Mouse (Mus musculus) ES-Bruce4 (cell line): Measurements from ENCODE around the gene Trappc4. TPM values are rescaled to one million over a fixed set of nuclear protein-coding genes. Genes with fewer than 3 reads are reported as not detected.
"Not testable (repeated sequence)": the region's sequence is repeated elsewhere in the genome, so short reads cannot be mapped to it uniquely, and the experiment has no call there.

Experiments used
- H3K27ac ChIP-seq: 2 replicates; pipeline ENCODE4 v1.5.1; 2012; ENCODE audit warnings: low read length, inconsistent platforms; ENCODE audit not compliant: insufficient read depth
- H3K27me3 ChIP-seq: 2 replicates; pipeline ENCODE4 v1.6.1; 2012; ENCODE audit warnings: mild to moderate bottlenecking, low read length, inconsistent platforms; ENCODE audit not compliant: control insufficient read depth, poor library complexity, insufficient read depth, severe bottlenecking
- H3K36me3 ChIP-seq: 2 replicates; pipeline ENCODE4 v1.6.1; 2012; ENCODE audit warnings: inconsistent platforms, mild to moderate bottlenecking, low read length, moderate library complexity; ENCODE audit not compliant: control insufficient read depth, poor library complexity, insufficient read depth, severe bottlenecking
- H3K4me1 ChIP-seq: one replicate; pipeline ENCODE4 v1.8.1; 2011; ENCODE audit warnings: low read length; ENCODE audit not compliant: control insufficient read depth, insufficient read depth
- H3K4me3 ChIP-seq: 2 replicates; pipeline ENCODE4 v1.5.1; 2011; ENCODE audit warnings: low read depth, mild to moderate bottlenecking, low read length
- H3K9ac ChIP-seq: 2 replicates; pipeline ENCODE4 v1.6.1; 2012; ENCODE audit warnings: low read depth, mild to moderate bottlenecking, inconsistent platforms; ENCODE audit not compliant: poor library complexity, severe bottlenecking
- H3K9me3 ChIP-seq: replicated peaks from 2 replicates; pipeline ENCODE4 v1.6.1; 2012; ENCODE audit warnings: mild to moderate bottlenecking, low read length, inconsistent platforms; ENCODE audit not compliant: control insufficient read depth, poor library complexity, insufficient read depth, severe bottlenecking
- CTCF ChIP-seq: IDR thresholded peaks from one replicate; pipeline ENCODE4 v1.8.1; 2011; ENCODE audit warnings: low read depth, low read length
- EP300 ChIP-seq: IDR thresholded peaks from 2 replicates; pipeline ENCODE4 v1.6.1; 2011; ENCODE audit warnings: low read depth, low read length; ENCODE audit not compliant: insufficient read depth
- POLR2A ChIP-seq: IDR thresholded peaks from one replicate; pipeline ENCODE4 v1.8.1; 2011; ENCODE audit warnings: low read length; ENCODE audit not compliant: insufficient read depth
- polyA plus RNA-seq: library from polyadenylated mRNA; stranded (reverse); fragments of >200 nt; gene quantifications from 2 replicates; pipeline ENCODE4 v1.2.4, GENCODE M21; 2011; ENCODE audit warnings: low read depth; ENCODE audit not compliant: missing spikeins, insufficient read depth, insufficient read length

Trappc4 gene
- polyA plus RNA-seq, 1 experiment = 83.0 TPM

- Histone ChIP-seq H3K9ac (no peak overlapping the region), H3K9me3 (peaks cover 8% of the 10 kb centered on the region), H3K36me3 (no peaks in the 10 kb centered on the region), H3K27ac (0 out of 2 replicates have a peak overlapping the region, but pooled peaks have one; percentile 21), H3K4me3 (no peak overlapping the region), H3K4me1 (peaks cover 2% of the 10 kb centered on the region), H3K27me3 (no peaks in the 10 kb centered on the region)
- no peak for TF ChIP-seq EP300
- TF ChIP-seq CTCF = no peak
- TF ChIP-seq POLR2A = no peak
Measured at GRCm38 (mm10) chr9:44376141-44376540, 31.3 kb downstream of the Trappc4 start.

- H3K4me3 ChIP-seq = no peak overlapping the region
- H3K36me3 ChIP-seq = no peaks in the 10 kb centered on the region
- TF ChIP-seq EP300 = no peak
- no peak for TF ChIP-seq POLR2A
- no peak for TF ChIP-seq CTCF
- H3K27me3 ChIP-seq = no peaks in the 10 kb centered on the region
- no peaks in the 10 kb centered on the region for H3K4me1 ChIP-seq
- no peak overlapping the region for H3K9ac ChIP-seq
- peaks cover 8% of the 10 kb centered on the region for H3K9me3 ChIP-seq
- peak overlapping the region; percentile 74 for H3K27ac ChIP-seq
Measured at GRCm38 (mm10) chr9:44373386-44373785, 34.0 kb downstream of the Trappc4 start.

DNA sequence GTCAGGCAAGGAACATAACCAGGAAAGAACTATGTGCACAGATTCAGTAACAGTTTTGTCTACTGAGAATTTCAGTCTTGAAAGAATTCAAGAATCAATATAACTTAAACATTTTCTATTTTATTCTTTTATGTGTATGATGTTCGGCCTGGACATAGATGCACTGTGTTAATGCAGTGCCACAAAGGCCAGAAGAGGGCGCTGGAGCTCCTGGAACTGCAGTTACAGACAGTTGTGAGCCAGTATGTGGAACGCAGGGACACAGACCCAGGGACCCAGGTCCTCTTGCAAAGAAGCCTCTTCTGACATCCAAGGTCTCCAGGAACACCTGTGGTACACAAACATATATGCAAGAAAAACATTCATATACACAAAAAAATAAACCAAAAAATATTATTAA is 42.9 kb downstream of the Trappc4 start:
- no peaks in the 10 kb centered on the region for H3K27me3 ChIP-seq
- no peaks in the 10 kb centered on the region for H3K9me3 ChIP-seq
- H3K9ac ChIP-seq = no peak overlapping the region
- TF ChIP-seq CTCF (peak; percentile 83), POLR2A (no peak)
- H3K36me3 ChIP-seq = peaks cover 3% of the 10 kb centered on the region; the same call in 1 of the 2 replicates
- H3K4me1 ChIP-seq = no peaks in the 10 kb centered on the region
- H3K4me3 ChIP-seq = no peak overlapping the region
- no peak overlapping the region for H3K27ac ChIP-seq

DNA sequence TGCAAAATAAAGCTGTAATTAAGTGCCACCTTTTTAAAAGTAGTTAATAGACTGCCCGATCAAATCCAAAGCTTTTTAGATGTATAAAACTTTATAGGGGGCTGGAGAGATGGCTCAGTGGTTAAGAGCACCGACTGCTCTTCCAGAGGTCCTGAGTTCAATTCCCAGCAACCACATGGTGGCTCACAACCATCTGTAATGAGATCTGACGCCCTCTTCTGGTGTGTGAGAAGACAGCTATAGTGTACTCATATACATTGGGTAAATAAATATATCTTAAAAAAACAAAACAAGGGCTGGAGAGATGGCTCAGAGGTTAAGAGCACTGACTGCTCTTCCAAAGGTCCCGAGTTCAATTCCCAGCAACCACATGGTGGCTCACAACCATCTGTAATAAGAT is 45.5 kb downstream of the Trappc4 start:
- H3K9me3 ChIP-seq, H3K27ac ChIP-seq, H3K4me1 ChIP-seq, H3K9ac ChIP-seq, H3K27me3 ChIP-seq, H3K4me3 ChIP-seq: not testable (repeated sequence)
- H3K36me3 ChIP-seq = peaks cover 14% of the 10 kb centered on the region

DNA sequence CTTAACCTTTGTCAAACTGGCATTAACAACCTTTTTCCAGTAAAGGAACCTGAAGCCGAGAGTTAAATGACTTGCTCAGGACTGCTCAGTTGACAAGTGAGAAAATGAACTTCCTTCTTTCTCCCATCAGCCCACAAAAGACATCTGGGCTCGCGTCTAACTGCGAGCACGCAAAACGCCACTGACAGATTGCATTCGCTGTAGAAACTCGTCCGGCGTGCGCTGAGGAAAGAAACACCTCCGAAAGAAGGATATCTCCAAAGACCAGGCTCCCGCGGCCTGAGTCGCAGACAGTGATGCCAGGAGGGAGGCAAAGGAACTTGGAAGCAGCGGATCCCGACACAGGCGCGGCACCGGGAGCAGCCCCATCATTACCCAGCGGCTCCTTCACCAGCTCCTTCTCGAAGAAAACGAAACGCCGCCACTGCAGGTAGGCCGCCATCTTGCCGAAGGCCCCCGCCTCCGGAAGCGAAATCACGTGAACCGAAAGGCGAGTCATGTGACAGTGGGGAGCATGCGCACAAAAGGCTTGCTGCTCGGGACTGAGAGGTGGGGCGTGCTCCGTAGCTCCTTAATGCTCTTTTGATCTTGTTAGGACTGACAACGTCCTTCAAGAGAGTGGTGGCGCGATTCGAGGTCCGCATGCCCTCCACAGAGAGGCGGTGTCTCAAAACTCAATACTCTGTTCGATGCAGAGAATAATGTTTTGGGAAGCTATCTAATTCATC is 46.0 kb downstream of the Trappc4 start, which contains the start of gene Vps11:
Gene Vps11 (minus strand): TSS at position 481 of the 728 bp plus-strand sequence.
- peak; percentile 75 for TF ChIP-seq POLR2A
- peak; percentile 81 for TF ChIP-seq EP300
- TF ChIP-seq CTCF = no peak
- Histone ChIP-seq H3K27ac (no peak within 1 kb of the TSS), H3K4me1 (no peaks in the 10 kb centered on the region), H3K36me3 (peaks cover 14% of the 10 kb centered on the region), H3K27me3 (no peaks in the 10 kb centered on the region), H3K9me3 (no peaks in the 10 kb centered on the region), H3K9ac (peak within 1 kb of the TSS; percentile 64), H3K4me3 (peak within 1 kb of the TSS; percentile 69)

DNA sequence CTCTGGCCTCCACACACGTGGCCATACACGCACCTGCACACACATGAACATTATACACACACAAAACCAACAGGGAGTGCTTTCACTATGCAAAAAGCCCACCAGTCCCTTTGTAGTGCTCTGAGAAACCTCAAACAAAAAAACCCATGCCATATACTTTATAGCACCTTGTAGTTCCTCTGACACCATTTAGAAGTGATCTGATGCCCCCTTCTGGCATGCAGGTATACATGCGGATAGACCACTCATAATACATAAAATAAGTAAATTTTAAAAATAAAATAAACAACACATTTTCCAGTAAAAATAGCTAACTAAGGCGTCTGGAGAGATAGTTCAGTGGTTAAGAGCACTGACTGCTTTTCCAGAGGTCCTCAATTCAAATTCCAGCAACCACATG is 50.2 kb downstream of the Trappc4 start:
- Histone ChIP-seq H3K27me3 (no peaks in the 10 kb centered on the region), H3K4me3 (no peak overlapping the region), H3K9me3 (no peaks in the 10 kb centered on the region), H3K9ac (no peak overlapping the region), H3K36me3 (peaks cover 36% of the 10 kb centered on the region), H3K27ac (no peak overlapping the region), H3K4me1 (no peaks in the 10 kb centered on the region)
- no peak for TF ChIP-seq CTCF
- no peak for TF ChIP-seq EP300
- TF ChIP-seq POLR2A = no peak

Other genes starting within 250 kb of the Trappc4 start
- 58.8 and 62.0 TPM in 2 replicates for gene Cbl, start 173.6 kb downstream of the Trappc4 start, polyA plus RNA-seq
- gene Ccdc153, start 166.9 kb downstream of the Trappc4 start, polyA plus RNA-seq = not detected in 2 replicates
- not detected in 2 replicates for gene Pdzd3, start 156.1 kb downstream of the Trappc4 start, polyA plus RNA-seq
- gene Nlrx1, start 139.0 kb downstream of the Trappc4 start, polyA plus RNA-seq = 1.6 and 2.3 TPM in 2 replicates
- 0.62 and 1.3 TPM in 2 replicates for gene Abcg4, start 119.0 kb downstream of the Trappc4 start, polyA plus RNA-seq
- 24.8 and 27.8 TPM in 2 replicates for gene Hinfp, start 101.9 kb downstream of the Trappc4 start, polyA plus RNA-seq
- gene C2cd2l, start 87.3 kb downstream of the Trappc4 start, polyA plus RNA-seq = 5.1 and 7.0 TPM in 2 replicates
- 13.7 and 17.4 TPM in 2 replicates for gene Dpagt1, start 81.6 kb downstream of the Trappc4 start, polyA plus RNA-seq
- gene H2afx, start 72.9 kb downstream of the Trappc4 start, polyA plus RNA-seq = 173 and 202 TPM in 2 replicates
- gene Hmbs, start 63.4 kb downstream of the Trappc4 start, polyA plus RNA-seq = 76.5 and 80.3 TPM in 2 replicates
- gene Vps11, start 45.9 kb downstream of the Trappc4 start, polyA plus RNA-seq = 26.7 and 30.5 TPM in 2 replicates
- 114 and 147 TPM in 2 replicates for gene Hyou1, start 28.1 kb downstream of the Trappc4 start, polyA plus RNA-seq
- 7.7 and 8.1 TPM in 2 replicates for gene Slc37a4, start 10.7 kb downstream of the Trappc4 start, polyA plus RNA-seq
- 4,348 and 4,428 TPM in 2 replicates for gene Rps25, start 461 bp downstream of the Trappc4 start, polyA plus RNA-seq
- gene Ccdc84, start 11.0 kb upstream of the Trappc4 start, polyA plus RNA-seq = 13.7 and 14.3 TPM in 2 replicates
- 1.3 and 1.8 TPM in 2 replicates for gene Foxr1, start 33.5 kb upstream of the Trappc4 start, polyA plus RNA-seq
- gene Upk2, start 47.4 kb upstream of the Trappc4 start, polyA plus RNA-seq = 1.7 and 2.5 TPM in 2 replicates
- gene Bcl9l, start 75.2 kb upstream of the Trappc4 start, polyA plus RNA-seq = 22.6 and 25.6 TPM in 2 replicates
- gene Cxcr5, start 154.3 kb upstream of the Trappc4 start, polyA plus RNA-seq = not detected in 2 replicates
- 165 and 176 TPM in 2 replicates for gene Ddx6, start 197.3 kb upstream of the Trappc4 start, polyA plus RNA-seq